Comparison of ENCODE assay signal across 8 mouse cellular contexts in genomic region chr4:44013391-44014070, GRCm38 (mm10). TPM values are rescaled to one million over a fixed set of nuclear protein-coding genes. Genes with fewer than 3 reads are reported as not detected.
DNase-seq lines count a peak whose midpoint lies in the region; ATAC-seq and TF ChIP-seq lines count a peak whose summit lies in the region.

No protein-coding gene starts in this region.

- H3K4me2 ChIP-seq in heart, embryonic 12.5 days, result peak overlapping the region; percentile 92
- peak overlapping the region; percentile 89 for H3K4me2 ChIP-seq in forebrain, embryonic 16.5 days (ENCODE audit: low read length)
- peak overlapping the region; percentile 89 for H3K4me2 ChIP-seq in liver, embryonic 16.5 days (ENCODE audit: low read depth, low read length)

- H3K9me3 ChIP-seq in heart, embryonic 12.5 days (replicated peaks), result no peaks in the 10 kb centered on the region
- no peaks in the 10 kb centered on the region for H3K9me3 ChIP-seq in G1E (replicated peaks)
- no peaks in the 10 kb centered on the region for H3K9me3 ChIP-seq in forebrain, embryonic 16.5 days (ENCODE audit: control insufficient read depth, low read length)
- H3K9me3 ChIP-seq in liver, embryonic 16.5 days (replicated peaks; ENCODE audit: control insufficient read depth, low read length), result no peaks in the 10 kb centered on the region

- no peak for ATAC-seq in heart, embryonic 12.5 days (ENCODE audit: insufficient number of reproducible peaks, low FRiP score)
- ATAC-seq in G1E (ENCODE audit: extremely low read depth, insufficient number of reproducible peaks, low FRiP score, poor library complexity, severe bottlenecking), result no peak
- ATAC-seq in forebrain, embryonic 16.5 days, result no peak
- no peak for ATAC-seq in liver, embryonic 16.5 days (ENCODE audit: low read depth)

- 25% methylated on average over 11 of the region's 11 CpGs for WGBS in heart, embryonic 12.5 days
- WGBS in forebrain, embryonic 16.5 days, result 27% methylated on average over 11 of the region's 11 CpGs
- 18% methylated on average over 11 of the region's 11 CpGs for WGBS in liver, embryonic 16.5 days (ENCODE audit: insufficient replicate concordance)

- peak overlapping the region; percentile 65; the same call in 1 of the 2 replicates for H3K27ac ChIP-seq in heart, embryonic 12.5 days (ENCODE audit: poor library complexity, severe bottlenecking)
- no peak overlapping the region for H3K27ac ChIP-seq in forebrain, embryonic 16.5 days (ENCODE audit: low read length)
- peak overlapping the region; percentile 80 for H3K27ac ChIP-seq in liver, embryonic 16.5 days (ENCODE audit: low read length)

- peak overlapping the region; percentile 98 for H3K4me3 ChIP-seq in heart, embryonic 12.5 days
- H3K4me3 ChIP-seq in G1E (ENCODE audit: low read depth, low read length), result peak overlapping the region; percentile 93
- H3K4me3 ChIP-seq in forebrain, embryonic 16.5 days (replicated peaks; ENCODE audit: low read length), result peak overlapping the region; percentile 98
- H3K4me3 ChIP-seq in liver, embryonic 16.5 days (ENCODE audit: low read depth, low read length), result peak overlapping the region; percentile 74

- no peaks in the 10 kb centered on the region for H3K27me3 ChIP-seq in heart, embryonic 12.5 days (replicated peaks)
- H3K27me3 ChIP-seq in G1E (ENCODE audit: insufficient read depth, low read length), result no peaks in the 10 kb centered on the region
- no peaks in the 10 kb centered on the region for H3K27me3 ChIP-seq in forebrain, embryonic 16.5 days (replicated peaks; ENCODE audit: control insufficient read depth, insufficient read depth, low read length)
- no peaks in the 10 kb centered on the region for H3K27me3 ChIP-seq in liver, embryonic 16.5 days (ENCODE audit: control insufficient read depth, insufficient read depth, low read depth, low read length)

- H3K9ac ChIP-seq in heart, embryonic 12.5 days, result peak overlapping the region; percentile 97
- H3K9ac ChIP-seq in forebrain, embryonic 16.5 days (replicated peaks; ENCODE audit: low read depth, low read length), result peak overlapping the region; percentile 90
- H3K9ac ChIP-seq in liver, embryonic 16.5 days (ENCODE audit: low read depth, low read length), result peak overlapping the region; percentile 85

- H3K4me1 ChIP-seq in heart, embryonic 12.5 days (replicated peaks), result peaks cover 26% of the 10 kb centered on the region
- H3K4me1 ChIP-seq in G1E (ENCODE audit: insufficient read depth, low read depth, low read length), result peaks cover 41% of the 10 kb centered on the region
- H3K4me1 ChIP-seq in forebrain, embryonic 16.5 days (replicated peaks; ENCODE audit: control insufficient read depth, insufficient read depth, low read length), result peaks cover 22% of the 10 kb centered on the region
- peaks cover 34% of the 10 kb centered on the region for H3K4me1 ChIP-seq in liver, embryonic 16.5 days (ENCODE audit: control insufficient read depth, low read depth, low read length)

- TF ChIP-seq CTCF in G1E (IDR thresholded peaks at IDR 0.05; ENCODE audit: low read depth, low read length), result no peak

- H3K36me3 ChIP-seq in heart, embryonic 12.5 days, result peaks cover 3% of the 10 kb centered on the region
- peaks cover 59% of the 10 kb centered on the region for H3K36me3 ChIP-seq in G1E (replicated peaks)
- H3K36me3 ChIP-seq in forebrain, embryonic 16.5 days (ENCODE audit: control insufficient read depth, insufficient read depth), result no peaks in the 10 kb centered on the region
- peaks cover under 1% of the 10 kb centered on the region for H3K36me3 ChIP-seq in liver, embryonic 16.5 days (ENCODE audit: control insufficient read depth, insufficient read depth)

- intact Hi-C loops in heart, postnatal 25 days (cut with DNase I), result no loop called here
- intact Hi-C loops in left cerebral cortex, postnatal 10 days (cut with DNase I), result no loop called here

- DNase-seq in heart, postnatal 25 days (ENCODE audit: low spot score), result no peak
- no peak for DNase-seq in G1E (ENCODE audit: low spot score)
- DNase-seq in ovary, postnatal 14 days (ENCODE audit: low spot score), result no peak
- no peak for DNase-seq in left cerebral cortex, postnatal 10 days (ENCODE audit: extremely low spot score in 1 of 2, low spot score in 2 of 2)
- no peak for DNase-seq in urinary bladder, postnatal 14 days (ENCODE audit: low spot score)

RNA-seq across cellular contexts. Expression of gene Clta, which starts 9.3 kb away (rescaled TPM):
- 153 and 163 TPM in 2 replicates for polyA plus RNA-seq in heart, embryonic 12.5 days (2016; fragmentation: Nextera tagmentation; extraction: Ambion mirVana)
- total RNA-seq in heart, postnatal 25 days (2021), result 10 to 100 TPM; 77.8 to 84.2 TPM
- total RNA-seq in G1E (2014; fragmentation: Nextera tagmentation) (108 and 132 TPM in 2 replicates), G1E (2017) (483 and 581 TPM in 2 replicates)
- 437 and 460 TPM in 2 replicates for polyA plus RNA-seq in G1E (2012)
- polyA plus RNA-seq in forebrain, embryonic 16.5 days (2015; fragmentation: Nextera tagmentation; extraction: Ambion mirVana), result 296 and 297 TPM in 2 replicates
- polyA plus RNA-seq in liver, embryonic 16.5 days (2015; fragmentation: Nextera tagmentation; extraction: Ambion mirVana), result 100 and 101 TPM in 2 replicates
- 100 to 1,000 TPM; 333 to 335 TPM for total RNA-seq in left cerebral cortex, postnatal 10 days (2021)

RNA-seq across cellular contexts. Expression of gene Ccin, which starts 30.2 kb away (rescaled TPM):
- polyA plus RNA-seq in heart, embryonic 12.5 days (2016; fragmentation: Nextera tagmentation; extraction: Ambion mirVana), result 0.09 TPM in 1 of 2 replicates, not detected in the other
- not detected for total RNA-seq in heart, postnatal 25 days (2021)
- total RNA-seq in G1E (2014; fragmentation: Nextera tagmentation) (not detected in 2 replicates), G1E (2017) (not detected in 2 replicates)
- polyA plus RNA-seq in G1E (2012), result not detected in 2 replicates
- not detected in 2 replicates for polyA plus RNA-seq in forebrain, embryonic 16.5 days (2015; fragmentation: Nextera tagmentation; extraction: Ambion mirVana)
- polyA plus RNA-seq in liver, embryonic 16.5 days (2015; fragmentation: Nextera tagmentation; extraction: Ambion mirVana), result not detected in 2 replicates
- total RNA-seq in left cerebral cortex, postnatal 10 days (2021), result not detected

RNA-seq across cellular contexts. Expression of gene Glipr2, which starts 56.3 kb away (rescaled TPM):
- 95.7 and 97.5 TPM in 2 replicates for polyA plus RNA-seq in heart, embryonic 12.5 days (2016; fragmentation: Nextera tagmentation; extraction: Ambion mirVana)
- 1 to 10 TPM; 3.6 to 4.3 TPM for total RNA-seq in heart, postnatal 25 days (2021)
- total RNA-seq in G1E (2014; fragmentation: Nextera tagmentation) (48.9 and 58.3 TPM in 2 replicates), G1E (2017) (73.9 and 77.9 TPM in 2 replicates)
- 47.0 and 50.6 TPM in 2 replicates for polyA plus RNA-seq in G1E (2012)
- 27.2 and 28.8 TPM in 2 replicates for polyA plus RNA-seq in forebrain, embryonic 16.5 days (2015; fragmentation: Nextera tagmentation; extraction: Ambion mirVana)
- polyA plus RNA-seq in liver, embryonic 16.5 days (2015; fragmentation: Nextera tagmentation; extraction: Ambion mirVana), result 60.5 and 66.1 TPM in 2 replicates
- 1 to 10 TPM; 2.3 TPM for total RNA-seq in left cerebral cortex, postnatal 10 days (2021)
